Mouse (Mus musculus) adrenal gland, adult (tissue): ENCODE results near the gene Olfr1298.

Experiments
- DNase-seq, 2 experiments: peaks; one replicate each; pipeline ENCODE4 v3.0.0; 2022 to 2023; ENCODE audit warnings: low spot score in 1 of 2; ENCODE audit not compliant: inconsistent age in 2 of 2

Gene Olfr1298

GRCm38 (mm10) chr2:111649101-111649500 is at the start of gene Olfr1298:
Olfr1298 (minus strand) TSS chr2:111649201.
- DNase-seq: no peak

GRCm38 (mm10) chr2:111661119-111661518 is 12.1 kb upstream of the Olfr1298 start, which contains the start of gene Olfr1299:
Olfr1299 (plus strand) TSS chr2:111661419.
- DNase-seq: no peak

GRCm38 (mm10) chr2:111626397-111626796 is 22.6 kb downstream of the Olfr1298 start, which contains the start of gene Olfr1297:
Olfr1297 (minus strand) TSS chr2:111626497.
- no peak for DNase-seq
